ENCODE assay signal across 24 mouse cellular contexts in the genomic region with DNA sequence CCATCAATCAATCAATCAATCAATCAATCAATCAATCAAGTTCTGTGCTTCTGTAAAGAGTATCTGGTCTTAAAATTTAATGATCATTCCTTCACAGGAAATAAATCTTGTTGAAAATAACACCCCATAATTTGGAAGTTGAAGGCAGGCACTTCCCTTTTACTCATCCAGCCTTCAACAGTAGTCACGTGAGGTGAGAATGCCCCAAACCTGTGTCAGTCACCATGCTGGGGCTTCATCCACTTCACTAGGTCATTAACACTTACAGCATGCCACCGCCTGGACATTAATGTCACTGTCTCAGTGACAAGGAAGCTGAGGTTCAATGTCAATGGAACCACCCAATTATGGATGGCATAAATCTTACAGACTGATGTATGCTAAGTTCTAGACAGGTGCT. TPM values are rescaled to one million over a fixed set of nuclear protein-coding genes. Genes with fewer than 3 reads are reported as not detected.
DNase-seq lines count a peak whose midpoint lies in the region; TF ChIP-seq lines count a peak whose summit lies in the region.
"Had no signal": no experiment of that assay in that cellular context is flagged by ENCODE, and none has a peak within 500 bp of the region (broad histone marks: within the 10 kb centered on the region; RNA-seq: fewer than 3 reads in every experiment).

No protein-coding gene starts in this region.

- TF ChIP-seq RAD21 in CH12.LX (IDR thresholded peaks at IDR 0.05; ENCODE audit: low read depth, low read length) (no peak), MEL (IDR thresholded peaks at IDR 0.05; ENCODE audit: low read depth, low read length) (no peak)

- H3K27me3 ChIP-seq in CH12.LX (replicated peaks) (peaks cover 13% of the 10 kb centered on the region), MEL (ENCODE audit: control insufficient read depth in 1 of 2, insufficient read depth in 2 of 2, low read length in 2 of 2) (peaks cover 20 to 40% of the 10 kb centered on the region in 2 experiments)

- TF ChIP-seq CTCF in CH12.LX (conservative IDR thresholded peaks at IDR 0.05 in 1 of 2, IDR thresholded peaks at IDR 0.05 in 1 of 2; ENCODE audit: low read depth in 2 of 2, low read length in 2 of 2) (no peak), MEL (IDR thresholded peaks at IDR 0.05 in 2 of 3, conservative IDR thresholded peaks at IDR 0.05 in 1 of 3; ENCODE audit: control insufficient read depth in 1 of 3, insufficient read depth in 1 of 3, low read depth in 2 of 3, low read length in 3 of 3, poor library complexity in 1 of 3, severe bottlenecking in 1 of 3) (no peak)

- no peak overlapping the region for H3K4me3 ChIP-seq in CH12.LX (replicated peaks in 1 of 3; ENCODE audit: low read depth in 2 of 3, low read length in 2 of 3, poor library complexity in 1 of 3)
- H3K4me3 ChIP-seq in MEL (ENCODE audit: control insufficient read depth in 1 of 2, insufficient read depth in 1 of 2, low read depth in 2 of 2, low read length in 2 of 2): no peak overlapping the region

- in situ Hi-C loops in CH12.LX (cut with MboI; ENCODE audit: low pct_ligation_motif_present, low pct_unique_long_range_greater_than_20kb, low sequenced_read_pairs): no loop called here

- H3K9me3 ChIP-seq in CH12.LX (replicated peaks; ENCODE audit: low read length) (no peaks in the 10 kb centered on the region), MEL (replicated peaks; ENCODE audit: insufficient read depth, low read length) (no peaks in the 10 kb centered on the region)

- no peak for TF ChIP-seq EP300 in CH12.LX (IDR thresholded peaks at IDR 0.05; ENCODE audit: low read length)
- TF ChIP-seq EP300 in MEL (IDR thresholded peaks at IDR 0.05; ENCODE audit: low read depth in 1 of 2, low read length in 2 of 2): no peak

- no peak overlapping the region for H3K27ac ChIP-seq in CH12.LX (ENCODE audit: insufficient read depth, low read depth)
- H3K27ac ChIP-seq in MEL (ENCODE audit: control insufficient read depth, low read depth, low read length): no peak overlapping the region

- no peak overlapping the region for H3K4me2 ChIP-seq in CH12.LX (ENCODE audit: insufficient read depth, low read depth, poor library complexity, severe bottlenecking)

- peak; percentile 76 for DNase-seq in heart, adult 11 months
- no peak for DNase-seq in heart, postnatal 4 days
- DNase-seq in CH12.LX (ENCODE audit: extremely low read depth) (no peak), MEL (ENCODE audit: low read depth, low spot score) (no peak)
- DNase-seq in thymus, adult 18-20 months: no peak
- no peak for DNase-seq in layer of hippocampus, postnatal 36 days
- DNase-seq: adrenal gland, adult 2 months; adrenal gland, adult 8-10 months; adrenal gland, postnatal 10 days; adrenal gland, postnatal 14 days; adrenal gland, postnatal 25 days; adrenal gland, postnatal 36 days; B cell, adult 2 months; cerebellum, adult 11 months; cerebellum, adult 11-12 months; cerebellum, adult 18-20 months; cerebellum, adult 2 months; cerebellum, adult 8-10 months had no signal

- H3K36me3 ChIP-seq in CH12.LX (replicated peaks in 1 of 2; ENCODE audit: control insufficient read depth in 1 of 2, insufficient read depth in 1 of 2, low read length in 1 of 2) (no peaks in the 10 kb centered on the region), MEL (ENCODE audit: control insufficient read depth in 1 of 2, insufficient read depth in 2 of 2, low read length in 2 of 2) (no peaks in the 10 kb centered on the region)
- H3K36me3 ChIP-seq: G1E had no signal

- dilution Hi-C loops in CH12.LX (cut with MboI; ENCODE audit: extremely low pct_ligation_motif_present, extremely low pct_unique_long_range_greater_than_20kb, low sequenced_read_pairs): no loop called here

- TF ChIP-seq POLR2A in CH12.LX (IDR thresholded peaks at IDR 0.05; ENCODE audit: low read depth, low read length) (no peak), MEL (IDR thresholded peaks at IDR 0.05; ENCODE audit: control insufficient read depth in 1 of 2, insufficient read depth in 1 of 2, low read depth in 1 of 2, low read length in 2 of 2, poor library complexity in 1 of 2) (no peak)

- H3K79me2 ChIP-seq in CH12.LX (replicated peaks; ENCODE audit: control insufficient read depth, extremely low read depth, insufficient read depth, poor library complexity, severe bottlenecking) (no peaks in the 10 kb centered on the region), MEL (ENCODE audit: control insufficient read depth, insufficient read depth, low read length, poor library complexity) (no peaks in the 10 kb centered on the region)

- H3K4me1 ChIP-seq in CH12.LX (ENCODE audit: control insufficient read depth in 1 of 2, insufficient read depth in 2 of 2): no peaks in the 10 kb centered on the region
- H3K4me1 ChIP-seq in MEL (ENCODE audit: control insufficient read depth in 1 of 2, insufficient read depth in 2 of 2, low read length in 2 of 2): no peaks in the 10 kb centered on the region

- no peak overlapping the region for H3K9ac ChIP-seq in CH12.LX (ENCODE audit: insufficient read depth, low read depth)
- no peak overlapping the region for H3K9ac ChIP-seq in MEL (ENCODE audit: control insufficient read depth, low read depth, low read length, poor library complexity, severe bottlenecking)

TF ChIP-seq in CH12.LX, 34 proteins besides CTCF, POLR2A, EP300 and RAD21:
- TF ChIP-seq ZNF384 (IDR thresholded peaks at IDR 0.05; ENCODE audit: low read depth, low read length) (no peak), MYC (IDR thresholded peaks at IDR 0.05; ENCODE audit: low read depth, low read length) (no peak), BHLHE40 (IDR thresholded peaks at IDR 0.05; ENCODE audit: low read depth, low read length) (peak; percentile 52)

TF ChIP-seq in MEL, 35 proteins besides CTCF, POLR2A, EP300 and RAD21:
- TF ChIP-seq GABPA (IDR thresholded peaks at IDR 0.05; ENCODE audit: low read depth, low read length): no peak
- TF ChIP-seq USF2 (IDR thresholded peaks at IDR 0.05; ENCODE audit: borderline replicate concordance in 1 of 2, insufficient read depth in 1 of 2, low read depth in 1 of 2, low read length in 2 of 2): no peak
- no peak for TF ChIP-seq GATA1 (IDR thresholded peaks at IDR 0.05; ENCODE audit: low read depth, low read length)
- TF ChIP-seq USF1 (IDR thresholded peaks at IDR 0.05; ENCODE audit: low read depth, low read length): 0 out of 2 replicates have a peak, but pooled peaks have one; percentile 11

RNA-seq across cellular contexts. Expression of gene 4930469K13Rik, which starts 30.1 kb away (rescaled TPM):
- not detected for total RNA-seq in heart, postnatal 4 days (2021)
- total RNA-seq in CH12.LX (2012; rRNA removed): not detected in 2 replicates
- 0.42 TPM in 1 of 2 replicates, not detected in the other for total RNA-seq in CH12.LX (2014; rRNA removed)
- not detected in 2 replicates for polyA plus RNA-seq in CH12.LX (2012; ENCODE audit: insufficient read length, low read depth)
- total RNA-seq in MEL (2012; rRNA removed): 0.23 TPM in 1 of 2 replicates, not detected in the other
- polyA plus RNA-seq in MEL (2012; ENCODE audit: insufficient read depth in 1 of 2, insufficient read length in 2 of 2, low read depth in 1 of 2, low replicate concordance in 2 of 2, missing spikeins in 1 of 2): under 1 TPM in 1 of 2 experiments, not detected in 1; 0.29 TPM
- total RNA-seq in layer of hippocampus, postnatal 36 days (2021): not detected
- total RNA-seq: adrenal gland, adult 18-20 months; adrenal gland, adult 2 months; adrenal gland, adult 8-10 months; adrenal gland, postnatal 10 days; adrenal gland, postnatal 14 days; adrenal gland, postnatal 25 days; adrenal gland, postnatal 36 days; adrenal gland, postnatal 4 days; ES-E14; G1E had no signal
- polyA plus RNA-seq: adrenal gland, adult 2 months; C2C12; cerebellum, adult 2 months; G1E; Patski had no signal
